ENCODE assay signal across 18 mouse cellular contexts in genomic region chr19:23518477-23518876, GRCm38 (mm10).
"Had no signal": no experiment of that assay in that cellular context is flagged by ENCODE, and none has a peak within 500 bp of the region (broad histone marks: within the 10 kb centered on the region; RNA-seq: fewer than 3 reads in every experiment).

No protein-coding gene starts in this region.

- H3K27ac ChIP-seq: kidney, postnatal 0 days; limb, embryonic 12.5 days; limb, embryonic 15.5 days; liver, embryonic 14.5 days; macrophage; midbrain, embryonic 12.5 days; midbrain, embryonic 15.5 days; neural tube, embryonic 13.5 days; stomach, postnatal 0 days had no signal

- DNase-seq: kidney, adult 2 months; kidney, postnatal 25 days; liver, postnatal 0 days; lung, embryonic 14.5 days; right cerebral cortex, postnatal 25 days; thymus, postnatal 25 days had no signal

- ATAC-seq: intestine, postnatal 0 days; liver, postnatal 0 days; lung, postnatal 0 days; midbrain, embryonic 15.5 days had no signal

- H3K4me3 ChIP-seq: limb, embryonic 12.5 days; limb, embryonic 15.5 days; midbrain, embryonic 12.5 days; midbrain, embryonic 15.5 days; myocyte; neural tube, embryonic 13.5 days had no signal
